Mouse (Mus musculus) left cerebral cortex, postnatal 10 days (tissue): Measurements from ENCODE around the gene Clybl. TPM values are rescaled to one million over a fixed set of nuclear protein-coding genes. Genes with fewer than 3 reads are reported as not detected.
A peak's percentile ranks its signal among the peaks of the same experiment; 100 is the strongest.

Source experiments
- DNase-seq, 2 experiments: peaks; one replicate each; pipeline ENCODE4 v3.0.0; 2021 to 2022; ENCODE audit warnings: low spot score in 2 of 2, mixed read lengths in 1 of 2; ENCODE audit errors: extremely low spot score in 1 of 2
- intact Hi-C: fragments of 180-260 bp; cut with DNase I; formaldehyde crosslinking; loops from one replicate; pipeline ENCODE4 v1.15.1; 2025
- total RNA-seq, 2 experiments: library from RNA; stranded (reverse); gene quantifications; 2 replicates each; pipeline ENCODE4 v1.2.3; 2021

Clybl gene
- total RNA-seq, 2 experiments from 2014 or later: 19.4 to 20.9 TPM

DNA sequence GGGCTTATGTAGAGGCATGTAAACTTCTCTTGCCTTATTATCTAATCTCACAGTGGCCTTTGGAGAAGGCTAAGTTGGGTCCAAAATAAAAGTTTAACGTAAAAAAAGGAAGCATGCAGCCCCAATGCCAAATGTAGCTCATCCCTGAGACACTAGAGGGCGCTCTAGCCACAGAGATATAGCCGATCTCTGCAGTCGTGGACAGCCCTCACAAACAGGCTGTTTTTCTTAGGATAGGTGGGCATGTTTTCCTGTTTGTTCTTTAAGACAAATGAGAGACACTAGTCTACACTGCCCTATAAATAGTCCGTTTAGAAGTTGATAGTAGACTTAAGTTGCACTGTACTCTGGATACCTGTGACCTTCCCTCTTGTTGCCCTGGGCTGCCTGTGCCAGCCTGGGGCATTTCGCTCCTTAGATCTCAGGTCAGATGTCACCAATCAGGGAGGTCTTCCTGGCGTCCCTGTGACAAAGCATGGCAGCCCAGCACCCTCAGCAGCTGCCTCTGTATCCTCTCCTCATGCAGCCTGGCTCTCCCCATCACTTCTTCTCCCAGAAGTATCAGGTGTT is 9.5 kb downstream of the Clybl start:
- peak; percentile 56 to 70 for DNase-seq
- intact Hi-C loops: no loop called here

- intact Hi-C loops: no loop called here
- DNase-seq: no peak
Observed at GRCm38 (mm10) chr14:122194630-122195029, 13.1 kb downstream of the Clybl start.

GRCm38 (mm10) chr14:122196851-122197250 is 15.3 kb downstream of the Clybl start:
- no peak for DNase-seq
- intact Hi-C loops: no loop called here

- intact Hi-C loops: no loop called here
- DNase-seq: no peak
Observed at GRCm38 (mm10) chr14:122200247-122200885, 18.9 kb downstream of the Clybl start.

GRCm38 (mm10) chr14:122209177-122209576 is 27.7 kb downstream of the Clybl start:
- DNase-seq: no peak
- intact Hi-C loops: no loop called here

- intact Hi-C loops: no loop called here
- no peak for DNase-seq
Observed at GRCm38 (mm10) chr14:122213590-122213989, 32.1 kb downstream of the Clybl start.

- intact Hi-C loops: no loop called here
- DNase-seq: no peak
Observed at GRCm38 (mm10) chr14:122214126-122214525, 32.6 kb downstream of the Clybl start.

GRCm38 (mm10) chr14:122217221-122217620 is 35.7 kb downstream of the Clybl start:
- no peak for DNase-seq
- intact Hi-C loops: no loop called here

- no peak for DNase-seq
- intact Hi-C loops: loop anchor here (10.0 kb wide), 2 partner anchors 422 to 1022 kb away; no protein-coding TSS in a partner anchor
Observed at GRCm38 (mm10) chr14:122222934-122223374, 41.5 kb downstream of the Clybl start.

DNA sequence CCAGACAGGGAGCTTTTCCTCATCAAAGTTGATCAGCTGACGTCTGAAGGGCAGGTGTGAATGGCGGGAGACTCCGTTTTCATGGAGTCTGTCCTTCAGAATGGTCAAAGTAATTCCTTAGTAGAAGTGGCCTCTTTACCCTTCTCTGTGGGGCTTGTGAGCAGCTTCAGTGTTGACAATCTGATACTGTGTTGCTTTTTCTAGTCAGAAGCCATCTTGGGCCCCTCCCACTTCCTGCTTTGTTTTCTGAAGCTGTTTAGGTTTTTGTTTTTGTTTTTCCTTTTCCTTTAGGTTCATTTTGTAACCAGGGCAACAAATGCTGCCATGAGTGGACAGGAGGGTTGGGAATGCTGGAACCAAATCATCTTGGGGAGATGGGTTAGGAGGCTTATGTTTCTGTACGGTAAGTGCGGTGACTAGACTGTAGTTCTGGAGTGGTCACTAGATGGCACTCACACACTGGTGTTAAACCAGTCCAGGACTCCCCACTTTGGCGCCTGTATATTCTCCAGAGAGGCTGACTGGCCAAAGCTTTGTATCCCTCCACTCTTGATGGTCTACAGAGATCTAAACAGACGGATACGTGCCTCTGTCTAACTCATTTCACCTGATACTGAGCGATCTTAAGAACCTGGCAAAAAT is 42.1 kb downstream of the Clybl start:
- DNase-seq: peak; percentile 83 to 84
- intact Hi-C loops: loop anchor here (10.0 kb wide), 2 partner anchors 421 to 1021 kb away; no protein-coding TSS in a partner anchor

DNA sequence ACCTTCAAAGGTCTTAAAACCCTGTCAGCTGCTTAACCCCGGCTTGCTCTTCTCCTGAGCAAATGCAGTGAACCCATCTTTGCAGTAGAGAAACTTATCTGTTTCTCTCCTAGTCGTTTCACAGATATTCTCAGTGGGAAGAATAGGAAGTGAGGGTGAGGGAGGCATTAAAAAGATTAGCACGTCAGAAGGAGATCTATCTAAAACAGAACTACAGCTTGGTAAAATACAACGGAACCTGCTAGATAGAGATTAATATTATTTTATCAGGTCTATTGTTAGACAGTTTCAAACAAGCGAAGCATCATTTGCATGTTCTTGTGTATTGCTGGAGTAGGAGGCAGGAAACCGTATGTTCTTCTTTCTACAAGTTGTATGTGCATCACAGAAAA is 42.6 kb downstream of the Clybl start:
- DNase-seq: no peak
- intact Hi-C loops: loop anchor here (10.0 kb wide), 2 partner anchors 421 to 1021 kb away; no protein-coding TSS in a partner anchor

DNA sequence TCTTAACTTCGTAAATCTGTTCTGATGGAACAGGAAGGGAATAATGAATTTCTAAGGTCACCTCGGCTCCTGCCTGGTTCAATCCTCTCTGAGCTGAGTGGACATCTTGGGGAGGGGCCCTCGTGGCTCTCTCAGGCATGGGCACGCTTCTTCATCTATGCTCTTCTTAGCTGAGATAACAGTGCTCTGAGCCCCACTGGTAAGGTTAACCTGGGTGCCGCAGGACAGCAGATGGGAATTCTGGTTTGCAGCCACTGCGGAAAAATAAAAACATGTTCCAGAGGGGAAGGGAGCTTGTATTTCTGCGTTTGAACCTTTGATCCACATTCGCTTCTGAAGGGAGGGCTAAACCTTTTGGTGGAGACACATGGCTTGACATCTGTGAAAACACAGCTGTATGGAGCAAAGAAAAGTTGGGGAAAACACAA is 43.0 kb downstream of the Clybl start:
- intact Hi-C loops: loop anchor here (10.0 kb wide), 2 partner anchors 420 to 1020 kb away; no protein-coding TSS in a partner anchor
- peak in 1 of 2 experiments; percentile 31 for DNase-seq

- DNase-seq: peak in 1 of 2 experiments; percentile 33
- intact Hi-C loops: loop anchor here (5.0 to 10.0 kb wide), 5 partner anchors 237 to 1019 kb away; partner anchors contain the start of gene Zic2
Observed at GRCm38 (mm10) chr14:122225479-122226132, 44.1 kb downstream of the Clybl start.

DNA sequence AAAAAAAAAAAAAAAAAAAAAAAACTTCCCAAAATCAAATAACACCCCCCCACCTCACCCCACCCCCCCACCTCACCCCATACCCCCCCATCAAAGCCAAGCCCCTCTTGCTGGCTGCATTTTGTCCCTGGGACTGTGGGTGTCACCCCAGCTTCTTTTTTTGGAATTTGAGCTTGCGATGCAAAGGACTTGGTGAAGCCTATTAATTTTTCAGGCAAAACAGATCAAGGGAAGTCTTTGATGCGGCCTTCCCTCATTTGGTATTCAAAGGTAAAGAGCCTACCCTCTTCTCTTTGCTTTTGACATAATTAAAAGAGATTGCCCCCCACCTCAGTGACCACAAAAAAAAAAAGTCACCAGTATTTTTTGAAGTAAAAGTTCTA is 44.6 kb downstream of the Clybl start:
- intact Hi-C loops: loop anchor here (5.0 to 10.0 kb wide), 5 partner anchors 236 to 1019 kb away; partner anchors contain the start of gene Zic2
- no peak for DNase-seq

- intact Hi-C loops: loop anchor here (5.0 to 10.0 kb wide), 5 partner anchors 235 to 1018 kb away; partner anchors contain the start of gene Zic2
- no peak for DNase-seq
Observed at GRCm38 (mm10) chr14:122226666-122227453, 45.4 kb downstream of the Clybl start.

DNA sequence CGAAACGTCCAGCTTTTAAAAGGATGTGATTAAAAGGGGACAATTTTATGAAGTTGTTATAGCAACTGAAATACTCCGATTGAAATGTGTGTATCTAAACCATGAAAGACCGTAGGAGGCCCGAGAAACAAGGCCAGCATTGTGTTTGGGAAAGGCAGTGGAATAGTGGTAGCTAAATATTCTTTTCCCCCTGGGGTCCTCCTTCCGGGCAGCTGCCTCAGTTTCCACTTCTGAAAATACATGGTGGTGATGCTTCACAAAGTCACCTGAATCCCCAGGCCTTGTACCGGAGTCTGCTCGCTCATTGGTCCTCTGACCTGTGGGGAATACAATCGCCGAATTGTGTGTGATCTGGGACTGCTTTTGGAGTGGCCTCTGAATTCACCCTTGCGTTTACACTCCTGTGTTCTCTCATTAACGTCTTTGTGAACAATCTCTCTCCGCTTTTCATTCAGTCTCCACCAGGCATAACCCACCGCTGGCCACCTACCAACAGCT is 46.0 kb downstream of the Clybl start:
- DNase-seq: no peak
- intact Hi-C loops: loop anchor here (5.0 to 10.0 kb wide), 5 partner anchors 235 to 1017 kb away; partner anchors contain the start of gene Zic2

DNA sequence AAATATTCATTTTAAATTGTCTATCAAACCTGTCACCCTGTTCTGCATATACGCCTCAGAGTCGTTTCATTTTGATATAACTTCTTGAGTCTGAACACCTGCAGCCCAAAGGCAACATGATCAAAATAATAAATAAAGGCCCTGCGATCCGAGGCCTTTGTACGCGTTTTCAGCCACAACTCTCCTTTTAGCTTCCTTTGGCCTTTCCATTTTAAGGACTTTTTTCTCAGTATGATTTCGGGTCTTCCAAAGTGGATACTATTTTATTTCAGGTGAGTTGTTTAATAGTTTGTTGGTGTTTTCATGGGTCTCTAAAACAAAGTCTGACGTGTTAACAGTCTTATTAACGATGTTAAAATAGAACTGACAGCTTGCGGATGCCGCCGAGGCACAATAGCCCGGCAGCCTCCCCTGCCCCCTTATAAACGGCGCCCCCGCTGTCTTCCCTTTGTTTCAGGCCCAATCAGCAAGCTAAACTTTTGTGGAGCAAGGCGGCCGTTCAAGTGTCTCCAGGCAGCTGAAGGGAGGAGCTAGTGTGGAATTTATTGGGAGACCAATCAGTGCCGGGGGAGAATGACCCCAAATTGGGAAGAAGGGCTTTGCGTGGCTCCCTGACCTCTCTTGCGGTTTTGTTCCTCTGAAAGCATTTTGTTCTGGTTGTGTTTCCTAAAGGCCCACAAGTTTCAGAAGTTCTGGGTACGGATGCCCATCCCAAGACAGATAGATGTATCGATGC is 47.5 kb downstream of the Clybl start:
- peak in 1 of 2 experiments; percentile 77 for DNase-seq
- intact Hi-C loops: loop anchor here (5.0 to 10.0 kb wide), 5 partner anchors 233 to 1016 kb away; partner anchors contain the start of gene Zic2
